Mouse (Mus musculus) adrenal gland, adult 10 weeks (tissue): ENCODE data around the gene Gpr37l1. TPM values are rescaled to one million over a fixed set of nuclear protein-coding genes. Genes with fewer than 3 reads are reported as not detected.

Experiments
- polyA plus RNA-seq: library from polyadenylated mRNA; stranded (reverse); fragments of 350-450 nt; fragmentation: Illumina TruSeq; extraction: RNeasy Lipid Tissue Mini Kit (QIAGEN cat#74804); gene quantifications from one replicate; pipeline ENCODE4 v1.2.3, GENCODE M21; 2014; ENCODE audit warnings: low read depth, low replicate concordance

Gpr37l1 gene
- polyA plus RNA-seq, result 0.23 TPM

GRCm38 (mm10) chr1:135167435-135167834, at the start of gene Gpr37l1:
Gpr37l1 (minus strand) TSS chr1:135167681.

GRCm38 (mm10) chr1:135146077-135146945, 21.2 kb downstream of the Gpr37l1 start, which contains the start of gene Arl8a:
Arl8a (plus strand) TSS chr1:135146824.

DNA sequence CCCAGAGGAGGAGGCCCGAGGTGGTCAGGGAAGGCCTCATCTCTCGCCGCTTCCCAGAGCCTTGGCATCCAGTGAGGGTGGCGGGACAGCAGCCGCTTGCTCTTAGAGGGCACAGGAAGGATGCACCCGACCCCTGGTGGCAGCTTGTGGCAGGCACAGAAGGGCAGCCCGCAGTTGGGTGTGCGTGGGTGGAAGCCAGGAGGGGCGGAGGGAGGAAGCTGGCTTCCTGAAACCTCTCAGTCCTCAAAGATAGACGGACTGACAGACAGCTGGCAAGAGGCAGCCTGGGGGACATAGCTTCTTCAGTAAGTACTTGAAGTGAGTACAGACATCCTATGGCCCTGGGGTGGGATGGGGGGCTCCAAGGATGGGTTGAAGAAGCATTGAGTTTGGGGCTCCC, 35.0 kb downstream of the Gpr37l1 start, which contains the start of gene Ptpn7:
Ptpn7 (plus strand) TSS at position 228 of the 400 bp plus-strand sequence.

Other genes with a start within 250 kb of the Gpr37l1 start
- 5.9 TPM for gene Ppp1r12b, start 211.7 kb downstream of the Gpr37l1 start, polyA plus RNA-seq
- gene Ube2t, start 205.1 kb downstream of the Gpr37l1 start, polyA plus RNA-seq, result 3.4 TPM
- 1.3 TPM for gene Lgr6, start 62.4 kb downstream of the Gpr37l1 start, polyA plus RNA-seq
- 0.41 TPM for gene Ptpn7, start 35.0 kb downstream of the Gpr37l1 start, polyA plus RNA-seq
- 24.3 TPM for gene Arl8a, start 20.9 kb downstream of the Gpr37l1 start, polyA plus RNA-seq
- not detected for gene Elf3, start 90.9 kb upstream of the Gpr37l1 start, polyA plus RNA-seq
- gene Rnpep, start 116.4 kb upstream of the Gpr37l1 start, polyA plus RNA-seq, result 17.1 TPM
- 27.0 TPM for gene Timm17a, start 146.1 kb upstream of the Gpr37l1 start, polyA plus RNA-seq
- gene Lmod1, start 157.1 kb upstream of the Gpr37l1 start, polyA plus RNA-seq, result 0.82 TPM
- gene Shisa4, start 207.6 kb upstream of the Gpr37l1 start, polyA plus RNA-seq, result 0.99 TPM